Mouse (Mus musculus) midbrain, postnatal 0 days (tissue): ENCODE data around the gene Prph. TPM values are rescaled to one million over a fixed set of nuclear protein-coding genes. Genes with fewer than 3 reads are reported as not detected.

Experiments used
- ATAC-seq: fragments of 200-750 bp; cut with Nextera tagmentation; 2 replicates; pipeline ENCODE4 v1.8.0; 2017; ENCODE audit warnings: moderate number of reproducible peaks, mild to moderate bottlenecking, moderate TSS enrichment, moderate library complexity; ENCODE audit not compliant: low FRiP score
- DNase-seq: peaks from one replicate; pipeline ENCODE4 v3.0.0-alpha.2; 2015; ENCODE audit warnings: low spot score
- H3K27ac ChIP-seq: fragments of 300-500 bp; sonication (generic); 2 replicates; pipeline ENCODE4 v1.5.1; 2014; ENCODE audit warnings: low read depth, mild to moderate bottlenecking, low read length, mixed read lengths
- H3K27me3 ChIP-seq: fragments of 300-500 bp; sonication (generic); 2 replicates; pipeline ENCODE4 v1.6.1; 2014; ENCODE audit warnings: low read length, control low read depth, mixed read lengths; ENCODE audit not compliant: insufficient read depth
- H3K36me3 ChIP-seq: fragments of 300-500 bp; sonication (generic); 2 replicates; pipeline ENCODE4 v1.6.1; 2014; ENCODE audit warnings: low read length, control low read depth, mixed read lengths; ENCODE audit not compliant: insufficient read depth
- H3K4me1 ChIP-seq: fragments of 300-500 bp; sonication (generic); 2 replicates; pipeline ENCODE4 v1.6.1; 2014; ENCODE audit warnings: mild to moderate bottlenecking, control low read depth, antibody characterized with exemption, low read length, mixed read lengths; ENCODE audit not compliant: insufficient read depth
- H3K4me2 ChIP-seq: fragments of 300-500 bp; sonication (generic); 2 replicates; pipeline ENCODE4 v1.6.1; 2014; ENCODE audit warnings: low read depth, mild to moderate bottlenecking, low read length, mixed read lengths; ENCODE audit not compliant: poor library complexity, severe bottlenecking
- H3K4me3 ChIP-seq: fragments of 300-500 bp; sonication (generic); 2 replicates; pipeline ENCODE4 v1.5.1; 2014; ENCODE audit warnings: low read depth, mild to moderate bottlenecking, low read length, moderate library complexity
- H3K9ac ChIP-seq: fragments of 300-500 bp; sonication (generic); replicated peaks from 2 replicates; pipeline ENCODE4 v1.6.1; 2014; ENCODE audit warnings: mild to moderate bottlenecking, low read length, moderate library complexity, mixed read lengths; ENCODE audit not compliant: poor library complexity, severe bottlenecking
- H3K9me3 ChIP-seq: fragments of 300-500 bp; sonication (generic); 2 replicates; pipeline ENCODE4 v1.6.1; 2016; ENCODE audit warnings: low read length, control low read depth
- CTCF ChIP-seq: IDR thresholded peaks from 2 replicates; pipeline ENCODE4 v1.5.1; 2016; ENCODE audit warnings: antibody characterized with exemption, mild to moderate bottlenecking
- WGBS: fragments of 180-500 bp; shearing (Covaris S2); extraction: QIAGEN DNeasy Blood & Tissue Kit; methylation state at CpG from one replicate; pipeline ENCODE4 v1.1.7; 2014; 5-methylcytosine and 5-hydroxymethylcytosine counted together
- polyA plus RNA-seq: library from polyadenylated mRNA; unstranded; fragments of >200 nt; fragmentation: Nextera tagmentation; extraction: Ambion mirVana; gene quantifications from 2 replicates; pipeline ENCODE4 v1.2.1, GENCODE M21; 2015
- total RNA-seq: library from RNA; depleted of rRNA; stranded (reverse); fragments of >200 nt; gene quantifications from 2 replicates; pipeline ENCODE4 v1.2.3, GENCODE M21; 2014; rRNA removed

Prph gene
- 9.8 and 11.2 TPM in 2 replicates for total RNA-seq
- polyA plus RNA-seq = 8.0 and 9.1 TPM in 2 replicates

DNA sequence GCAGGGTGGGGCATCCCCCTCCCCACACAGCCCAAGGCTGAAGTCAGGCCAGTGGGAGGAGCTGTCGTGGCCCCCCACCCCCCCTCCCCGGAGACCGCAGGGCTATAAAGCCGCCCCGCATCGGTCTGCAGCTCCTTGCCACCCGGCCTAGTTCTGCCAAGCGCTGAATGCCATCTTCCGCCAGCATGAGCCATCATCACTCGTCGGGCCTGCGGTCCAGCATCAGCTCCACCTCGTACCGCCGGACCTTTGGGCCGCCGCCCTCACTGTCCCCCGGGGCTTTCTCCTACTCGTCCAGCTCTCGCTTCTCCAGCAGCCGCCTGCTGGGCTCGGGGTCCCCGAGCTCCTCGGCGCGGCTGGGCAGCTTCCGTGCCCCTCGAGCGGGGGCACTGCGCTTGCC, at the start of gene Prph:
Gene Prph, plus strand, starts transcription at position 135 of the 400 bp plus-strand sequence.
- ATAC-seq (no peak), DNase-seq (no peak)
- no peak within 1 kb of the TSS for H3K27ac ChIP-seq
- H3K4me2 ChIP-seq = peak within 1 kb of the TSS; percentile 64
- peak within 1 kb of the TSS; percentile 36 for H3K4me3 ChIP-seq
- no peaks in the 10 kb centered on the region for H3K36me3 ChIP-seq
- H3K9me3 ChIP-seq = no peaks in the 10 kb centered on the region
- 0 out of 2 replicates have a peak, but pooled peaks cover 4% of the 10 kb centered on the region for H3K4me1 ChIP-seq
- WGBS = 1% methylated on average over 29 of the region's 30 CpGs
- no peak for TF ChIP-seq CTCF
- H3K9ac ChIP-seq = no peak within 1 kb of the TSS
- peaks cover 56% of the 10 kb centered on the region for H3K27me3 ChIP-seq

- Histone ChIP-seq H3K4me3 (no peak overlapping the region), H3K27ac (no peak overlapping the region), H3K9me3 (no peaks in the 10 kb centered on the region), H3K27me3 (no peaks in the 10 kb centered on the region), H3K9ac (no peak overlapping the region), H3K36me3 (no peaks in the 10 kb centered on the region), H3K4me1 (no peaks in the 10 kb centered on the region), H3K4me2 (no peak overlapping the region)
- TF ChIP-seq CTCF = no peak
- no peak for DNase-seq
- WGBS = 67% methylated on average over 6 of the region's 6 CpGs
- no peak for ATAC-seq
Observed at GRCm38 (mm10) chr15:99008801-99009241, 46.2 kb upstream of the Prph start.

DNA sequence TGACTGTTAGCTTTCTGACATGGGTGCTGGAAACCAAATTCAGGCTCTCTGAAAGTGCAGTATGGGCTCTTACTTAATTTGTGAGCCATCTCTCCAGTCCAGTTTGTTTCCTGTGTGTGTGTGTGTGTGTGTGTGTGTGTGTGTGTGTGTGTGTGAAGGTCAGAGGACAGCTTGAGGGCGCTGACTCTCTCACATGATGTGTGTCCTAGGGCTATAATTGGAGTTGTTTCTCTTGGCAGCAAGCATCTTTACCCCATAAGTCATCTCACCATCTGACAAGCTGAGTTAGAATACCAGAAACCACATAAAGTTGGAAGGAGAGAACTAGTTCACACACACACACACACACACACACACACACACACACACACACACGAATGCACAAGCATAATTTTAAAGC, 44.1 kb upstream of the Prph start:
- no peaks in the 10 kb centered on the region for H3K4me1 ChIP-seq
- no peak overlapping the region for H3K27ac ChIP-seq
- no peak overlapping the region for H3K4me3 ChIP-seq
- H3K9ac ChIP-seq = no peak overlapping the region
- 76% methylated on average over 2 of the region's 2 CpGs for WGBS
- TF ChIP-seq CTCF = no peak
- H3K27me3 ChIP-seq = no peaks in the 10 kb centered on the region
- ATAC-seq = no peak
- no peak overlapping the region for H3K4me2 ChIP-seq
- no peak for DNase-seq
- H3K9me3 ChIP-seq = no peaks in the 10 kb centered on the region
- H3K36me3 ChIP-seq = no peaks in the 10 kb centered on the region

DNA sequence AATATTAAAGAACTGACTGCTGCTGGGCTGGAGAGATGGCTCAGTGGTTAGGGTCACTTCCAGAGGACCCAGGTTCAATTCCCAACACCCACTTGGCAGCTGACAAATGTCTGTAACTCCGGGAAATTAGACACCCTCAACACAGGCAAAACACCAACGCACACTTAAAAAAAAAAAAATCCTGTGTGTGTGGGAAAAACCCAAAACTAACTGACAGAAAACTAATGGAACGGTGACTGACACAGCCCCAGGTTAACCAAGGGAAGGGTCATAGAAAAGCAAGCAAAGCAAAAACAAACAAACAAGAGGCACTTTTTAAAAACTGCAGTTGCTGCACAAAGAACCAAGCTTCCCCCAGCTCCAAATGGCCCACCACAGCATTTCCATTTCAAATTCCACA, 43.0 kb upstream of the Prph start:
- Histone ChIP-seq H3K27ac (no peak overlapping the region), H3K4me2 (no peak overlapping the region), H3K9ac (no peak overlapping the region), H3K4me3 (no peak overlapping the region), H3K27me3 (no peaks in the 10 kb centered on the region), H3K36me3 (no peaks in the 10 kb centered on the region), H3K4me1 (no peaks in the 10 kb centered on the region), H3K9me3 (no peaks in the 10 kb centered on the region)
- DNase-seq = no peak
- no peak for TF ChIP-seq CTCF
- no peak for ATAC-seq
- 83% methylated on average over 3 of the region's 3 CpGs for WGBS

GRCm38 (mm10) chr15:99014496-99015030, 40.4 kb upstream of the Prph start:
- H3K9me3 ChIP-seq = no peaks in the 10 kb centered on the region
- no peak overlapping the region for H3K4me2 ChIP-seq
- H3K27me3 ChIP-seq = no peaks in the 10 kb centered on the region
- DNase-seq (no peak), ATAC-seq (no peak)
- TF ChIP-seq CTCF = no peak
- no peak overlapping the region for H3K27ac ChIP-seq
- no peaks in the 10 kb centered on the region for H3K4me1 ChIP-seq
- no peaks in the 10 kb centered on the region for H3K36me3 ChIP-seq
- 70% methylated on average over 9 of the region's 9 CpGs for WGBS
- H3K9ac ChIP-seq = no peak overlapping the region
- no peak overlapping the region for H3K4me3 ChIP-seq

DNA sequence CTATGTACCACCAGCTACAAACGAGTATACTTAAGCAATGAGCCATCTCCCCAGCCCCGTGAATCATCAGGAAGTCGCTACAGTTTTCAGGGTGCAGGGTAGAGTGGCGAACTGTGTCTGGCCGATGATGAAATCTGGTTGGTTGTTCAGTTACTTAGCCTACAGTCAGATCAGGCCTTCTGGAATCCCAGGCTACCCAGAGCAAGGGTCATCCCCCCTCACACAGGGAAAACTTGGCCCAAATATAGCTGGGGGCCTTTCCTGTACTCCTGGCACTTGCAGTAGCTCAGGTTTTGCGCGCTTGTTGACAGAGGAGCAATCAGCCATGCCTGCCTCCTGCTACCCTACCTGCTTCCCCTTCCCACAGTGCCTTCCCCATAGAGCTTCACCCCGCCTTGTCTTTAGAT, 37.6 kb upstream of the Prph start:
- no peaks in the 10 kb centered on the region for H3K27me3 ChIP-seq
- ATAC-seq (no peak), DNase-seq (no peak)
- no peaks in the 10 kb centered on the region for H3K36me3 ChIP-seq
- H3K9me3 ChIP-seq = no peaks in the 10 kb centered on the region
- TF ChIP-seq CTCF = no peak
- H3K4me2 ChIP-seq = no peak overlapping the region
- no peaks in the 10 kb centered on the region for H3K4me1 ChIP-seq
- H3K4me3 ChIP-seq = no peak overlapping the region
- no peak overlapping the region; the same call in 1 of the 2 replicates for H3K27ac ChIP-seq
- H3K9ac ChIP-seq = no peak overlapping the region
- 80% methylated on average over 8 of the region's 8 CpGs for WGBS
